Comparison of ENCODE assay signal across 23 mouse cellular contexts in the genomic region with DNA sequence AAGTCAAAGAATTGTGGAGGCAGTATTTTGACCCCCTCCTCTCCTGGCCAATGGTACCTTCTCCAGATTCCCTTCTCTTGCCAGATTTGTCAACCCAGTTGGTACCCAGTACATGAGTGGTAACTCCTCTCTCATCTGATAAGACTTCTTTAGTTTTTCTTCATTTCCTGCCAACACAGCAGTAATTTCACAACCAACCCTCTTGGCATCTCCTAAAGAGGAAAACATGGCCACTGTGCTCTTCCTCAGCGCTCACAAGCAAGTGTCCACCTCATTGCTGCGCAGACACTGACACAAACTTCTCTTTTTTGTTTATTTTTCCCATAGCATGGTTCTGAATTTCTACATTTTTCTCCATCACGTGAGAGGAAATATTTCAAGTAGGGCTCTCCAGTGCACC. TPM values are rescaled to one million over a fixed set of nuclear protein-coding genes. Genes with fewer than 3 reads are reported as not detected.
DNase-seq lines count a peak whose midpoint lies in the region; ATAC-seq lines count a peak whose summit lies in the region.
"Had no signal": no experiment of that assay in that cellular context is flagged by ENCODE, and none has a peak within 500 bp of the region (broad histone marks: within the 10 kb centered on the region; RNA-seq: fewer than 3 reads in every experiment).

No protein-coding gene starts in this region.

- peak; percentile 73 for ATAC-seq in common myeloid progenitor, adult 5-6 weeks (replicated peaks; ENCODE audit: low read depth, poor library complexity, severe bottlenecking)
- ATAC-seq in megakaryocyte, adult 5-6 weeks (ENCODE audit: poor library complexity, severe bottlenecking) = peak; percentile 80
- ATAC-seq in inflammation-experienced regulatory T-cells, adult 6 months = no peak
- ATAC-seq: activated CD4-positive, CD25-positive, alpha-beta regulatory T cell, adult 4 months; CD4-positive, CD25-positive, alpha-beta regulatory T cell, adult 4 months; forebrain, embryonic 13.5 days; forebrain, embryonic 15.5 days; forebrain, postnatal 0 days; Patski had no signal

- DNase-seq in 416B (ENCODE audit: low read depth) = peak; percentile 4
- DNase-seq in spleen, postnatal 36 days (ENCODE audit: low spot score in 2 of 2) = no peak
- DNase-seq in left cerebral cortex, adult 11 months (ENCODE audit: low spot score) = no peak
- DNase-seq: adrenal gland, adult 8-10 months; adrenal gland, postnatal 14 days; B cell, adult 2 months; cerebellum, adult 11 months; cerebellum, adult 18-20 months; cerebellum, adult 8-10 months; cerebellum, adult 9-11 months; cerebellum, postnatal 14 days; cerebellum, postnatal 36 days; forebrain, postnatal 0 days had no signal

RNA-seq across cellular contexts. Expression of a gene that starts 38.3 kb away (rescaled TPM):
- total RNA-seq in common myeloid progenitor, adult 5-6 weeks (2017) = not detected in 2 replicates
- 0.84 and 1.2 TPM in 2 replicates for total RNA-seq in megakaryocyte, adult 5-6 weeks (2015)
- 1.1 and 2.3 TPM in 2 replicates for total RNA-seq in megakaryocyte, adult 5-6 weeks (2017)
- not detected for polyA plus RNA-seq in inflammation-experienced regulatory T-cells, adult 6 months (2017; shearing (Covaris generic))
- total RNA-seq: CH12.LX had no signal
- polyA plus RNA-seq: activated CD4-positive, CD25-positive, alpha-beta regulatory T cell, adult 4 months; G1E had no signal
